Mouse (Mus musculus): ENCODE measurements around the gene Fat1. TPM values are rescaled to one million over a fixed set of nuclear protein-coding genes. Genes with fewer than 3 reads are reported as not detected.

Fat1 gene
- polyA plus RNA-seq, 1 experiment from 2014 or later: 8.6 TPM

DNA sequence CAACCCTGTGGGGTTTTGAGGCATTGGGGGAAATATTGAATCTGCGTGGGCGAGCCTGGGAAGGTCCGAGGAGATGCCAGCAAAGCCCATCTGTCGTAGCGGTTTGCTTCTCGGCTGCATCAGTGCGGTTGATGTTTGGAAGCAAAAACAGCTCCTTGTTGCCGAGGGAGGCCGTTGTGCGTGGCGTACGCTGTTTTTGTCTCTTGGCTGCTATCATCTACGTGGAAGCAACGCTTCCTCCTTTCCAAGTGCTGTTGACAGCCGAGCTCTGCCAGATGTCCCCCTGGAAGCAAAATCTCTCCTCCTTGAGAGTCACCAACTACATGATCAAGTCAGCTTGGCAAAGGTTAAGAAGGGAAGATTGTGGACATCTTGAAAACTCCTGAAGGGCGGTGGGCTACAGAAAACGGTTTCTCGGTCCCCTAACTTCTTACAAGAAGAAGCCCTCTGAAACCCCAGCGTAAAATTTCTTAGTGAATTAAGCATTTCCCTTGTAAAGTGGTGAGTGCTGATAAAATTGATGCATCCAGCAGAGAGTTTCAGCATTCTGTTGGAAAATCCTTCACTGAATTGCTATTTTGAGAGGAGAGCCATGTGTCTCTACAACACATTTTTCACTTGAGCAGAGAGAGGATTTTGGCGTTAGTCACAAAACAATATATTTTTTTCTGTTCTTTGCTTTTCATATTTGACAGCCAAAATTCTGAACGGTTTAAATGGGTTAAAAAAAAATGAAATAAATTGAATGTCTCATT lies 86.8 kb downstream of the Fat1 start:
- no peak overlapping the region for H3K4me3 ChIP-seq (ENCODE audit: low read depth, low read length)
- peaks cover 52% of the 10 kb centered on the region for H3K36me3 ChIP-seq (ENCODE audit: control insufficient read depth, insufficient read depth, low read length)
- H3K27me3 ChIP-seq (ENCODE audit: control insufficient read depth, insufficient read depth, low read length): no peaks in the 10 kb centered on the region
- no peaks in the 10 kb centered on the region for H3K4me1 ChIP-seq (replicated peaks; ENCODE audit: control insufficient read depth, insufficient read depth)
- peaks cover 5% of the 10 kb centered on the region; the same call in 1 of the 2 replicates for H3K9me3 ChIP-seq (ENCODE audit: control insufficient read depth, low read length)
- no peak overlapping the region for H3K9ac ChIP-seq (ENCODE audit: low read length)
- 0 out of 2 replicates have a peak overlapping the region, but pooled peaks have one; percentile 13 for H3K27ac ChIP-seq (replicated peaks)
- DNase-seq (ENCODE audit: low spot score) (no peak), ATAC-seq (ENCODE audit: low FRiP score, low TSS enrichment) (no peak)
- H3K4me2 ChIP-seq (replicated peaks; ENCODE audit: low read depth): no peak overlapping the region
- 79% methylated on average over 21 of the region's 21 CpGs for WGBS
- TF ChIP-seq CTCF (IDR thresholded peaks at IDR 0.05; ENCODE audit: low read depth) (no peak), EP300 (optimal IDR thresholded peaks at IDR 0.05) (no peak)

DNA sequence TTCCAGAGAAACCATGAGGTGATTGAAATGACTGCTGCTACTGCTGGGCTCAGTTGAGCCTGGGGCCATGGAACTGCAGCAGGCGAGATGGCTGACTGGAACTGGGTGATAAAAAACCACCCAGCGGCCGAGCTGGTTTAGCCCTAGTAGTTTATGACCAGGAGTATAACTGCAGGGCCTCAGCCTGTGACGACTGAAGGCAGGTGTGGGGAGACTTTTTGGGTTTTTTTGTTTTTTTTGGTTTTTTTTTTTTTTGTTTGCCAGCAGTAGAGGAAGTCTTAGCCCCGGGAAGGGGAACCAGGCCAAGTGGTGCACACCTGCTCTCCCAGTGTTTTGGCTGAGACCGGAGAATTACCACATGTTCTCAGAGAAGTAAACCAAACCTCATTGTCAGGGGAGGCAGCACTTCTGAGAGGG lies 92.8 kb downstream of the Fat1 start:
- DNase-seq (ENCODE audit: low spot score): no peak
- Histone ChIP-seq H3K4me3 (ENCODE audit: low read depth, low read length) (no peak overlapping the region), H3K9me3 (ENCODE audit: control insufficient read depth, low read length) (peaks cover 5% of the 10 kb centered on the region; the same call in 1 of the 2 replicates), H3K27ac (replicated peaks) (no peak overlapping the region), H3K27me3 (ENCODE audit: control insufficient read depth, insufficient read depth, low read length) (no peaks in the 10 kb centered on the region), H3K36me3 (ENCODE audit: control insufficient read depth, insufficient read depth, low read length) (peaks cover 66% of the 10 kb centered on the region), H3K4me1 (replicated peaks; ENCODE audit: control insufficient read depth, insufficient read depth) (no peaks in the 10 kb centered on the region), H3K9ac (ENCODE audit: low read length) (no peak overlapping the region), H3K4me2 (replicated peaks; ENCODE audit: low read depth) (no peak overlapping the region)
- TF ChIP-seq CTCF (IDR thresholded peaks at IDR 0.05; ENCODE audit: low read depth) (no peak), EP300 (optimal IDR thresholded peaks at IDR 0.05) (no peak)
- ATAC-seq (ENCODE audit: low FRiP score, low TSS enrichment): no peak
- 72% methylated on average over 6 of the region's 6 CpGs for WGBS

DNA sequence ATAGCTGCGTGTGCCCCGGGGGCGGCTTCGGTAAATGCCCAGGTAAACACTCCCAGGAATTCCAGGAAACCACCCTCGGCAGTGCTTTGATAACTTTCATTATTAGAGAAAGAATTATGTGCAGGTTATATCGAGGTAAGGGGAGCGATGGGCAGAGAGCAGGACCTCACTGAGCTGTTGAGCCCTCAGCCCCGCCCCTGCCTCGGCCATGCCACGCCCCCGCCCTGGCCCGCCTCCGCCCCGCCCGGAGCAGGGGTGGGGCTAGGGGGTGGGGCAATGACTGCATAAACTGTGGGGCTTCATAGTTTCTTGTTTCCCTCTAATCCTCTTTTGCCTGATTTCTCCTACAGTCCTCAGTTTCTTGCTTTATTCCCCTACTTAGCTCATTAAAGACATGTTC lies 103.1 kb downstream of the Fat1 start:
- Histone ChIP-seq H3K27me3 (ENCODE audit: control insufficient read depth, insufficient read depth, low read length) (no peaks in the 10 kb centered on the region), H3K4me2 (replicated peaks; ENCODE audit: low read depth) (no peak overlapping the region), H3K9ac (ENCODE audit: low read length) (no peak overlapping the region), H3K9me3 (ENCODE audit: control insufficient read depth, low read length) (0 out of 2 replicates have a peak, but pooled peaks cover 3% of the 10 kb centered on the region), H3K4me1 (replicated peaks; ENCODE audit: control insufficient read depth, insufficient read depth) (no peaks in the 10 kb centered on the region), H3K27ac (replicated peaks) (no peak overlapping the region), H3K4me3 (ENCODE audit: low read depth, low read length) (no peak overlapping the region), H3K36me3 (ENCODE audit: control insufficient read depth, insufficient read depth, low read length) (peaks cover 68% of the 10 kb centered on the region)
- ATAC-seq (ENCODE audit: low FRiP score, low TSS enrichment) (peak; percentile 60; the same call in 1 of the 2 replicates), DNase-seq (ENCODE audit: low spot score) (peak; percentile 52)
- WGBS: 77% methylated on average over 15 of the region's 15 CpGs
- TF ChIP-seq CTCF (IDR thresholded peaks at IDR 0.05; ENCODE audit: low read depth): no peak
- TF ChIP-seq EP300 (optimal IDR thresholded peaks at IDR 0.05): no peak

DNA sequence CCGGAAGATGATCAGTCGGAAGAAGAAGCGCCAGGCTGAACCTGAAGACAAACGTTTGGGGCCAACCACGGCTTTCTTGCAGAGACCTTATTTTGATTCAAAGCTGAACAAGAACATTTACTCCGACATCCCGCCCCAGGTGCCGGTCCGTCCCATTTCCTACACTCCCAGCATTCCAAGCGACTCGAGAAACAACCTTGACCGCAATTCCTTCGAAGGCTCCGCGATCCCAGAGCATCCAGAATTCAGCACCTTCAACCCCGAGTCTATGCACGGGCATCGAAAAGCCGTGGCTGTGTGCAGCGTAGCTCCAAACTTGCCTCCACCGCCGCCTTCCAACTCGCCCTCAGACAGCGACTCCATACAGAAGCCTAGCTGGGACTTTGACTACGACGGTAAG lies 108.9 kb downstream of the Fat1 start:
- Histone ChIP-seq H3K4me1 (replicated peaks; ENCODE audit: control insufficient read depth, insufficient read depth) (no peaks in the 10 kb centered on the region), H3K27me3 (ENCODE audit: control insufficient read depth, insufficient read depth, low read length) (no peaks in the 10 kb centered on the region), H3K4me3 (ENCODE audit: low read depth, low read length) (no peak overlapping the region), H3K9me3 (ENCODE audit: control insufficient read depth, low read length) (0 out of 2 replicates have a peak, but pooled peaks cover 3% of the 10 kb centered on the region), H3K9ac (ENCODE audit: low read length) (no peak overlapping the region), H3K4me2 (replicated peaks; ENCODE audit: low read depth) (no peak overlapping the region), H3K36me3 (ENCODE audit: control insufficient read depth, insufficient read depth, low read length) (peaks cover 56% of the 10 kb centered on the region), H3K27ac (replicated peaks) (no peak overlapping the region)
- DNase-seq (ENCODE audit: low spot score) (no peak), ATAC-seq (ENCODE audit: low FRiP score, low TSS enrichment) (no peak)
- WGBS: 95% methylated on average over 26 of the region's 26 CpGs
- no peak for TF ChIP-seq EP300 (optimal IDR thresholded peaks at IDR 0.05)
- TF ChIP-seq CTCF (IDR thresholded peaks at IDR 0.05; ENCODE audit: low read depth): no peak

DNA sequence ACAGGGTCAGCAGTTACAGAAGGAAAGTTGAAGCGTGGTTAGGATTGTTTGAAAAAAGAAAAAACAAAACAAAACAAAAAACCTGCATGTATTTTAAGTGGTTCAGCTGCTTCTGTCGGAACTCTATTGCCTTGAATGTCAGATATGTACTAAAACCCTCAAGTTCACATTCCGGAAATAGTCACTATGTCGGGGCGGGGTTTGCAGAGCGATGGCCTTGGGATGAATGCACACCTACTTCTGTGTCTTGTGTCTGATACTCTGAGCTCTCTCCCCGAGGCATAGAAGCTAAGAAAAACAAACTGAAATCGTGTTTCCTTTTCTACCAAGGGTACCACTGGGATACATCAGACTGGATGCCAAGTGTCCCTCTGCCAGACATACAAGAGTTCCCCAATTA lies 115.2 kb downstream of the Fat1 start:
- Histone ChIP-seq H3K4me2 (replicated peaks; ENCODE audit: low read depth) (no peak overlapping the region), H3K27me3 (ENCODE audit: control insufficient read depth, insufficient read depth, low read length) (no peaks in the 10 kb centered on the region), H3K4me3 (ENCODE audit: low read depth, low read length) (no peak overlapping the region), H3K36me3 (ENCODE audit: control insufficient read depth, insufficient read depth, low read length) (peaks cover 28% of the 10 kb centered on the region), H3K27ac (replicated peaks) (no peak overlapping the region), H3K4me1 (replicated peaks; ENCODE audit: control insufficient read depth, insufficient read depth) (no peaks in the 10 kb centered on the region), H3K9me3 (ENCODE audit: control insufficient read depth, low read length) (no peaks in the 10 kb centered on the region), H3K9ac (ENCODE audit: low read length) (no peak overlapping the region)
- DNase-seq (ENCODE audit: low spot score) (no peak), ATAC-seq (ENCODE audit: low FRiP score, low TSS enrichment) (no peak)
- no peak for TF ChIP-seq EP300 (optimal IDR thresholded peaks at IDR 0.05)
- no peak for TF ChIP-seq CTCF (IDR thresholded peaks at IDR 0.05; ENCODE audit: low read depth)
- 89% methylated on average over 8 of the region's 8 CpGs for WGBS

DNA sequence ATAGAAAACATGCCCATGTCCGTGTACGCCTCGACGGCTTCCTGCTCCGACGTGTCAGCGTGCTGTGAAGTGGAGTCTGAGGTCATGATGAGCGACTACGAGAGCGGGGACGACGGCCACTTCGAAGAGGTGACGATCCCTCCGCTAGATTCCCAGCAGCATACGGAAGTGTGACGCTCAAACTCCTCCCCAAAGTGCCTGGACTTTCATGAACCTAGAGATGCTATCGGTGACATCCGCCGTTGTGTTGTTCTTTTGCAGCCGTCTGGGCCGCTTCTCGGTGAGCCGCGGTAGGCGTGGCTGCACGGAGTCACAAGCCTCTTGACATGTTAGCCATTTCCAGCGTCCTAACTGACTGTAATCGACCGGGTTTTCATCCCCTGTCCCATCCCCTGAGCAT lies 116.0 kb downstream of the Fat1 start:
- ATAC-seq (ENCODE audit: low FRiP score, low TSS enrichment) (no peak), DNase-seq (ENCODE audit: low spot score) (no peak)
- Histone ChIP-seq H3K4me2 (replicated peaks; ENCODE audit: low read depth) (no peak overlapping the region), H3K4me3 (ENCODE audit: low read depth, low read length) (no peak overlapping the region), H3K4me1 (replicated peaks; ENCODE audit: control insufficient read depth, insufficient read depth) (no peaks in the 10 kb centered on the region), H3K27ac (replicated peaks) (no peak overlapping the region), H3K9ac (ENCODE audit: low read length) (no peak overlapping the region), H3K36me3 (ENCODE audit: control insufficient read depth, insufficient read depth, low read length) (peaks cover 28% of the 10 kb centered on the region), H3K27me3 (ENCODE audit: control insufficient read depth, insufficient read depth, low read length) (no peaks in the 10 kb centered on the region), H3K9me3 (ENCODE audit: control insufficient read depth, low read length) (no peaks in the 10 kb centered on the region)
- TF ChIP-seq CTCF (IDR thresholded peaks at IDR 0.05; ENCODE audit: low read depth) (no peak), EP300 (optimal IDR thresholded peaks at IDR 0.05) (no peak)
- whole genome bisulfite sequencing: 95% methylated on average over 30 of the region's 30 CpGs

All from stomach, postnatal 0 days (tissue).